Mouse (Mus musculus): ENCODE data around the gene Slc38a2. TPM values are rescaled to one million over a fixed set of nuclear protein-coding genes. Genes with fewer than 3 reads are reported as not detected.

The Slc38a2 gene
- polyA plus RNA-seq, 1 experiment from 2014 or later, result 125 TPM

DNA sequence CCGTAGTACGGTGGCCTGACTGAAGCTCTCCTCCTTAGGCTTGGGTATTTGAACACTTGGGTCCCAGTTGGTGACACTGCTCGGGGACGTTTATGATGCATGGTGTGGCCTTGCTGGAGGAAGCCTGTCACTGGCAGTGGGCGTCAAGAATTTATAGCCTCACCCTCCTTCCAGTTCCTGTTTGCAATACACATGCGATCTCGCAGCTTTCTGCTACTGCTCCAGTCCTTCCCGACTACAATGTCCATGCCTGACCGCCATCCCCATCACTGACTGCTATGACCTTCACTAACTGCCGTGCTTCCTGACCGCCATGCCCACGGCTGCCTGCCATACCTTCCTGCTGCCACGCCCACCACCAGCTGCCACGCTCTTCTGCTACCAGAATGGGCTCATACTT, 44.0 kb downstream of the Slc38a2 start:
- ATAC-seq (ENCODE audit: insufficient number of reproducible peaks, insufficient read depth, low FRiP score, low TSS enrichment, low read depth), result no peak
- Histone ChIP-seq H3K36me3 (no peaks in the 10 kb centered on the region), H3K4me2 (no peak overlapping the region), H3K27ac (no peak overlapping the region), H3K27me3 (no peaks in the 10 kb centered on the region), H3K9ac (no peak overlapping the region), H3K4me1 (no peaks in the 10 kb centered on the region), H3K4me3 (no peak overlapping the region), H3K9me3 (no peaks in the 10 kb centered on the region)
- WGBS, result 89% methylated on average over 14 of the region's 14 CpGs

- no peaks in the 10 kb centered on the region for H3K27me3 ChIP-seq
- H3K27ac ChIP-seq, result no peak overlapping the region
- no peak overlapping the region for H3K9ac ChIP-seq
- no peak overlapping the region for H3K4me2 ChIP-seq
- WGBS, result 51% methylated on average over 8 of the region's 8 CpGs
- ATAC-seq (ENCODE audit: insufficient number of reproducible peaks, insufficient read depth, low FRiP score, low TSS enrichment, low read depth), result no peak
- no peaks in the 10 kb centered on the region for H3K9me3 ChIP-seq
- no peaks in the 10 kb centered on the region for H3K36me3 ChIP-seq
- no peak overlapping the region for H3K4me3 ChIP-seq
- no peaks in the 10 kb centered on the region for H3K4me1 ChIP-seq
Observed at GRCm38 (mm10) chr15:96654714-96655113, 44.8 kb downstream of the Slc38a2 start.

DNA sequence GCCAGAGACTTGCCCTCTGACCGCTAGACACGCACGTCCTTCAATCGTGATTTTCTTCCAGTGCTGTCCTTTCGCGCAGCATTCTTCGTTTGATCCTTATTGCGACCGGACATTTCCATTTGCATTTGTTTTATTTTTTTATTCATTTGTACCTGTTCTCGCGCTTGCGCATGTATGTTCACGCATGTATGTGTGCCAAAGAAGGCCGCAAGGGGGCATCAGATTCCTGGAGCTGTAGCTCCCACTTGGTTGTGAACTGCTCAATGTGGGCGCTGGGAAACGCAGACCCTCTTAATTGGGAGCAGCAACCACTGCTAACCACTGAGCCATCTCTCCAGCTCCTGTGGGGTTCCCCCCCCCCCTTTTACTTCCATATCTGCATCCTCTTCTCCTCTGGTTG, 46.5 kb downstream of the Slc38a2 start:
- no peak for ATAC-seq (ENCODE audit: insufficient number of reproducible peaks, insufficient read depth, low FRiP score, low TSS enrichment, low read depth)
- no peaks in the 10 kb centered on the region for H3K36me3 ChIP-seq
- H3K9ac ChIP-seq, result no peak overlapping the region
- H3K27ac ChIP-seq, result no peak overlapping the region
- H3K4me2 ChIP-seq, result no peak overlapping the region
- H3K4me1 ChIP-seq, result no peaks in the 10 kb centered on the region
- 94% methylated on average over 16 of the region's 16 CpGs for WGBS
- H3K4me3 ChIP-seq, result no peak overlapping the region
- H3K9me3 ChIP-seq, result no peaks in the 10 kb centered on the region
- no peaks in the 10 kb centered on the region for H3K27me3 ChIP-seq

DNA sequence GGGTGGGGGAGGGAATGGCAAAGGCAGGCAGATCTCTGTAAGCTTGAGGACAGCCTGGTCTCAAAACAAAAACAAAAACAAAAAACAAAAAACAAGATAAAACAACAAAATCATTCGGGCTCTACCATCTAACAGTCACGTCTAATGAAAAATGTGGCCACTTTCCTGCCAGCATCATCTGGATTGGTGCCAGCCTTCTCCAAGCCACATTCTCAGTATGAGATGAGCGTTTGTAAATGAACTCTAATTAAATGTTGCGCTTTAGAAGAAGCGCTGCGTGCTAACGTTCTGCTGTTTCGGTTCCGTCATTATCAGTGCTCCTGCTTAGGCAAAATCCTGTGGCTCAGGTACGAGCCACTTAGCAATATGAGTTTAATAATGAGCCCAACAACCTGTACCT, 47.0 kb downstream of the Slc38a2 start:
- Histone ChIP-seq H3K36me3 (no peaks in the 10 kb centered on the region), H3K4me3 (no peak overlapping the region), H3K9ac (no peak overlapping the region), H3K9me3 (no peaks in the 10 kb centered on the region), H3K4me2 (no peak overlapping the region), H3K27me3 (no peaks in the 10 kb centered on the region), H3K4me1 (peaks cover 2% of the 10 kb centered on the region; the same call in 1 of the 2 replicates), H3K27ac (no peak overlapping the region)
- 80% methylated on average over 10 of the region's 10 CpGs for WGBS
- no peak for ATAC-seq (ENCODE audit: insufficient number of reproducible peaks, insufficient read depth, low FRiP score, low TSS enrichment, low read depth)

- no peaks in the 10 kb centered on the region for H3K9me3 ChIP-seq
- no peak overlapping the region for H3K27ac ChIP-seq
- H3K4me1 ChIP-seq, result peaks cover 8% of the 10 kb centered on the region
- peak overlapping the region; percentile 17 for H3K4me3 ChIP-seq
- no peaks in the 10 kb centered on the region for H3K36me3 ChIP-seq
- peak overlapping the region; percentile 43 for H3K4me2 ChIP-seq
- no peaks in the 10 kb centered on the region for H3K27me3 ChIP-seq
- 25% methylated on average over 12 of the region's 15 CpGs for WGBS
- no peak overlapping the region for H3K9ac ChIP-seq
- ATAC-seq (ENCODE audit: insufficient number of reproducible peaks, insufficient read depth, low FRiP score, low TSS enrichment, low read depth), result no peak
Observed at GRCm38 (mm10) chr15:96647376-96647775, 52.2 kb downstream of the Slc38a2 start.

DNA sequence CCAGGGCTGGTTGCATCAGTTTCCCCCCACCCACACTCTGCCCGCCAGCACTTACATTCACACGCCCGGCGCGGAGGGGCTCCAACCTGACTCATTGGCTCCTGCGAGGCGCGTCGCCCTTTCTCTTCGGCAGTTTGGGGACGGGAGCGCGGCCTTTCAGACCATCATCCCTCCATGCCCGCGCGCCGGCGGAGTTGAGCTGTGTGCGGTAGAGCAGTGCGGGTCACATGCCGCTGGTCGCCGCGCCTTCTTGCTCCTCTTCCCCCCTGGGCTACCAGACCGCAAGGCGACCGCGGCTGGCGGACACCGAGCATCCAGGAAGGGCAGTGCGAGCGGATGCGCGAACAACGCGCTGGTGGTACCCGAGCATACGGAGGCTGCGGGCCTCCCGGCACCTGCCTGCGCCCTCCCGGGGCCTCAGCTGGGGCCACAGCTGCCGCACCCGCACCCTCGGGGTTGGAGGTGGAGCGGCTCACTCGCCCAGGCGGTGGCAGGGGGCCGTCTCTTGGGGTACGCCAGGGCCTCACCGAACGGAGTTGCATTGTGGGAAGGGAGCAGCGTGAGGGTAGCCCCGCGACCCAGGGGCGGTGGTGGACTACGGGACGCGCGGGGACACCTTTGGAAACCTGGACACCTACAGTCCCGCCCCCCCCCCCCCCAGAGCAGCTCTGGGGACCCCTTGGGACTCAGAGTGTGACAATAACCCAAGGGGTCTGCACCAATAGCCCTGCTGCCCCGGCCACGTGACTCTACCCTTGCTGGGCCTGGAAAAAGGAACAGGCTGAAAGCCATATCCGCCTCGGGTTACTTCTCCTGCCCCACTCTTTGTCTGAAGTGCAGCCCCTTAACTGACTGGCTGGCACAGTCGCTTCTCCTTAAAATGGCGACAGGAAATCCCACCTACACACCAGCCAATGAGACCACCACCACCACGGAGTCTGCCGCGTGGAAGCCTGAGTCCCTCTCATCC, 56.8 kb downstream of the Slc38a2 start, which contains the start of gene Slc38a1:
Gene Slc38a1 (minus strand): TSS at position 478 of the 970 bp plus-strand sequence.
- under 1% methylated on average over 70 of the region's 70 CpGs for WGBS
- Histone ChIP-seq H3K9me3 (no peaks in the 10 kb centered on the region), H3K4me2 (peak within 1 kb of the TSS; percentile 90), H3K27me3 (no peaks in the 10 kb centered on the region), H3K4me1 (peaks cover 33% of the 10 kb centered on the region), H3K27ac (peak within 1 kb of the TSS; percentile 93), H3K4me3 (peak within 1 kb of the TSS; percentile 64), H3K9ac (peak within 1 kb of the TSS; percentile 89), H3K36me3 (peaks cover 5% of the 10 kb centered on the region)
- peak; percentile 81 for ATAC-seq (ENCODE audit: insufficient number of reproducible peaks, insufficient read depth, low FRiP score, low TSS enrichment, low read depth)

DNA sequence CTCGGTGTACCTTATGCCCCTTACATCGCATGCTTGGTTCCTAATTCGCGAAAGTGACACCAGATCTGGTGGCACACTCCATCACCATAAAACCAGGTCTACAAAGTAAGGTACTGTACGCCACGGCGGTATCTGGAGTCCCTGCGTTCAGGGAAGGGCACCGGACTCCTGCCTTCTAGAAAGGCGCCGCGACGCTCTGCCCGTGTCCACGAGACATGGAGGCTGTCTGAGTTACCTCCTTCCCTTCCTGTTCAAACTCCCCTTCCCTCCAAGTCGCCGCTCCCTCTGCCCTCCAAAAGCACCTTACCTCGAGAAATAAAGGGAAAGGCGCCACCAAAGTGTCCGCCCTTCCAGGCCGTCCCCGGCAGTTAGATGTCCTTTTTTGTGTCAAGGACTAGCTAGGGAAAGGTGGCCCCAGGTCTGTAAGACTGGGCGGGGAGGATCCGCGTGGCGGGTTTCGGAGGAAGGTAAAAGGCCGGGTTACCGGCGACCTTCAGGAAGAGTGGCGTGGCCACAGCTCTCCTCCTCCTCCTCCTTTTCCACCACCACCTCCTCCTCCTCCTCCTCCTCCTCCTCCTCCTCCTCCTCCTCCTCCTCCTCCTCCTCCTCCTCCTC, 57.6 kb downstream of the Slc38a2 start:
- WGBS, result under 1% methylated on average over 31 of the region's 31 CpGs
- peaks cover 13% of the 10 kb centered on the region for H3K36me3 ChIP-seq
- peak overlapping the region; percentile 93 for H3K27ac ChIP-seq
- peak overlapping the region; percentile 89 for H3K9ac ChIP-seq
- peaks cover 29% of the 10 kb centered on the region for H3K4me1 ChIP-seq
- ATAC-seq (ENCODE audit: insufficient number of reproducible peaks, insufficient read depth, low FRiP score, low TSS enrichment, low read depth), result no peak
- H3K4me2 ChIP-seq, result peak overlapping the region; percentile 90
- H3K4me3 ChIP-seq, result peak overlapping the region; percentile 64
- H3K27me3 ChIP-seq, result no peaks in the 10 kb centered on the region
- no peaks in the 10 kb centered on the region for H3K9me3 ChIP-seq

GRCm38 (mm10) chr15:96641111-96641820, 58.3 kb downstream of the Slc38a2 start:
- under 1% methylated on average over 63 of the region's 63 CpGs for WGBS
- Histone ChIP-seq H3K36me3 (peaks cover 17% of the 10 kb centered on the region), H3K27me3 (no peaks in the 10 kb centered on the region), H3K4me3 (peak overlapping the region; percentile 64), H3K4me1 (peaks cover 29% of the 10 kb centered on the region), H3K9ac (peak overlapping the region; percentile 89), H3K4me2 (peak overlapping the region; percentile 90), H3K27ac (peak overlapping the region; percentile 93), H3K9me3 (no peaks in the 10 kb centered on the region)
- 0 out of 2 replicates have a peak, but pooled peaks have one; percentile 6 for ATAC-seq (ENCODE audit: insufficient number of reproducible peaks, insufficient read depth, low FRiP score, low TSS enrichment, low read depth)

DNA sequence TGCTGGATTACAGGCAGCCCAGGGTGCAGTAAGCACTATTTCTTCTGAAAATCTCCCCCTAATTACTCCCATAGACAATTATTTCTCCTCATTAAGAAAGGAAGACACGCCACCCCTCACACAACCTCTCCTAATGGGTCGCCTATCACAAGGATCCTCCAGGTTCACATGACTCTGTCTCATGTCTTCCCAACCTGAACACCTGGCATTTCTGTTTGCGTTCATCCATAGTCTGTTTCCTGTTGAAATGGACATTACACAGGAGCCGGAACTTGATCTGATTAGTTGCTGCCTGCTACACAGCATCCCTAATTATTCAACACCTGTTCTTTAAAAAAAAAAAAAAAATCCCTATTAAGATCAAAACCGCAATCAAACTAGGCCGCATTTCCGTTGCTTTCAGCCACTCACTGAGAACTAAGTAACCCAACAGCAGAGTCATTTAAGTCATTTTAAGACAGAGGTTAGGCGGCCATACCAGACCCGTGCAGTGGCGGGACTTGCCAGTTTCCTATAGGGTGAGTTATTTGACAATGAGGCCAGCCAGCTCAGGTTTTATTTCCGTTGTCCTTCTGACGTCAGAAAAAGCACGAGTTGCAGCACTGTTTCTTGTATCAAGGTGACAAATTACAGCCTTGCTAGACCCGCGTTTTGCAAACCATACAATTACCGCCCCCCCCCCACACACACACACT, 59.1 kb downstream of the Slc38a2 start:
- ATAC-seq (ENCODE audit: insufficient number of reproducible peaks, insufficient read depth, low FRiP score, low TSS enrichment, low read depth), result no peak
- WGBS, result 8% methylated on average over 16 of the region's 16 CpGs
- H3K4me2 ChIP-seq, result peak overlapping the region; percentile 90

GRCm38 (mm10) chr15:96639630-96640029, 59.9 kb downstream of the Slc38a2 start:
- Histone ChIP-seq H3K9me3 (no peaks in the 10 kb centered on the region), H3K4me1 (peaks cover 37% of the 10 kb centered on the region), H3K27ac (no peak overlapping the region), H3K9ac (0 out of 2 replicates have a peak overlapping the region, but pooled peaks have one; percentile 4), H3K36me3 (peaks cover 24% of the 10 kb centered on the region), H3K4me2 (peak overlapping the region; percentile 90), H3K27me3 (no peaks in the 10 kb centered on the region), H3K4me3 (peak overlapping the region; percentile 64)
- 75% methylated on average over 8 of the region's 8 CpGs for WGBS
- no peak for ATAC-seq (ENCODE audit: insufficient number of reproducible peaks, insufficient read depth, low FRiP score, low TSS enrichment, low read depth)

More for the DNA sequence above, 59.1 kb downstream of the Slc38a2 start:
- H3K27me3 ChIP-seq, result no peaks in the 10 kb centered on the region
- H3K4me3 ChIP-seq, result peak overlapping the region; percentile 64
- peak overlapping the region; percentile 89 for H3K9ac ChIP-seq
- H3K4me1 ChIP-seq, result peaks cover 31% of the 10 kb centered on the region
- no peaks in the 10 kb centered on the region for H3K9me3 ChIP-seq
- H3K27ac ChIP-seq, result peak overlapping the region; percentile 93
- H3K36me3 ChIP-seq, result peaks cover 24% of the 10 kb centered on the region

DNA sequence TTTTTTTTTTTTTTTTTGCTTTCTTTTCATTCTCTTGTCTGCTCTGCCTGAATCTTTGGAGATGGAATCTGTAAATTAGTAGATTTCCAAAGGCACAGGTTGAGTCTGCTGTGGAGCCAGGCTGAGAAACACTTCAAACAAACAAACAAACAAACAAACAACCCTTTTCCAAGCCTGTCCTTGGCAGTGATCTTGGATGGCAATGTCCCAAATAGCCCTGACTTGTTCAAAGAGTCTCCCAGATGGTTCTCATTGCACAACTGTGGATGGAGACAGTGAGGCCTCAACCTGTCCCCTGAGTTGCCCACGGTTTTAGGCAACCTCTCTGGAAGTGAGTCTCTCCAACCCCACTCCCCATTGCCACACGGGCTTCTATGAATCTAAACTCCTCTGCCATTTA, 60.9 kb downstream of the Slc38a2 start:
- H3K27ac ChIP-seq, result 0 out of 2 replicates have a peak overlapping the region, but pooled peaks have one; percentile 23
- peak overlapping the region; percentile 90; the same call in 1 of the 2 replicates for H3K4me2 ChIP-seq
- WGBS, result 48% methylated on average over 2 of the region's 2 CpGs
- H3K27me3 ChIP-seq, result no peaks in the 10 kb centered on the region
- peaks cover 37% of the 10 kb centered on the region for H3K4me1 ChIP-seq
- H3K9me3 ChIP-seq, result no peaks in the 10 kb centered on the region
- H3K4me3 ChIP-seq, result no peak overlapping the region
- no peak overlapping the region for H3K9ac ChIP-seq
- H3K36me3 ChIP-seq, result peaks cover 29% of the 10 kb centered on the region
- ATAC-seq (ENCODE audit: insufficient number of reproducible peaks, insufficient read depth, low FRiP score, low TSS enrichment, low read depth), result no peak

Data from embryonic facial prominence, embryonic 13.5 days (tissue).